Mouse (Mus musculus) activated CD4-positive, CD25-positive, alpha-beta regulatory T cell (primary cell): ENCODE results near the gene Olfr460. TPM values are rescaled to one million over a fixed set of nuclear protein-coding genes. Genes with fewer than 3 reads are reported as not detected.

Experiments used
- polyA plus RNA-seq, 2 experiments: library from polyadenylated mRNA; unstranded; fragments of 100-300 nt; shearing (Covaris generic); gene quantifications; one replicate each; pipeline ENCODE4 v1.2.1; 2017

Gene Olfr460
- polyA plus RNA-seq: not detected

DNA sequence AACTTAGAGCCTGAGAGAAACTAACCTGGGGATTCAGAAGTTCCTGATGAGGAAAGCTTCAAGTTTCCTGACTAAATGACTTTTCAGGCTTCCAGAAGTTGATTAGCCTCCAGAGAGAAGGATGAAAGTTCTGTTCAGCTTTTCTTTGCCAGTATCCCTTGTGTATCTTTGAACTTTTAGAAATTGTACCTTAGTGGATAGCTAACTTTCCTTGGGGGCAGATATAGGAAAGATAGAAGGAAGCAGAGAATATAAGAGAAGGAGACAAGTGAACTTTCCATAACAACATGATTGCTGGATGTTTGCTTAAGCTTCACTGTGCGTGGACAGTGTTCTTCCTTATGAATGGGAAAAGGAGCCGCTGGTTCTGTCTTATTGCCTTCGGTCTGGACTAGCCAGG, at the start of gene Olfr460:
TSS of gene Olfr460 (plus strand) at position 301 of the 400 bp plus-strand sequence.

DNA sequence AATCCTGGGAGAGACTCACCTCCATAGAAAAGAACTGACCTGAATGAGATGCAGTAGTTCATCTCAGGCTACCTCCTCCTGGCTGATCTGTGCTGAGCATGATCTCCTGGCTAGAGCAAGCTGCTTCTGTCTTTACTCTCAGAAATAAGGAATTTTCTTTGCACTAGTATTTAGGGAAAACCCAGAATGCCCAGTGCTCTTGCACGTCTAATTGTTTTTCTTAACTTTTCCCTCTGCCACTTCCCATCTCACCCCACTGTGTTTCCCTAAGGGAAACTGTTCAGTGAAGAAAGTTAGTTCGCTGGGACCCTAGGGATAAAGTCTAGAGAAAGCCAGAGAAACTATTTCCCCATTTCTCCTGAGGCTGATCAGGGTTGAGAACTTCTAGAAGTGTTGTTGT, 14.3 kb upstream of the Olfr460 start, which contains the start of gene Olfr461:
TSS of gene Olfr461 (minus strand) at position 101 of the 400 bp plus-strand sequence.

DNA sequence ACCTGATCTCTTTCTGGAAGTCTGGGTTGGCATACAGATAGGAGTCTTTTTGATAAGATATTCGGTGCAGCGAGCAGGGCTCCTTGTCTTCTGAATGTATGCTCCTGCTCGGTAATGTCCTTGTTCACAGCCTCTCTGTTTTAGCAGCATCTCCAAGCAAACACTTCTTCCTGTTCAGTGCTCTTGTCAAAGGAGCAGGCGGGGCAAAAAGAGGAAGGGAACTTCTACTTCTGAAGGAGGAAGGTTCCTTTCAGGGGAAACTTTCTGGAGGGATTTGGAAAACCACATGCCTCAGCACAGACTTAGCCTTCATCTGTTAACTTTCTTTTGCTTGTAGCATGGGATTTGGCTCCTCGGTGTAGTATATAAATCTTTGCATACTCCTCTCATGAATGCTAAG, 16.4 kb downstream of the Olfr460 start, which contains the start of gene Clec5a:
TSS of gene Clec5a (minus strand) at position 177 of the 400 bp plus-strand sequence.

DNA sequence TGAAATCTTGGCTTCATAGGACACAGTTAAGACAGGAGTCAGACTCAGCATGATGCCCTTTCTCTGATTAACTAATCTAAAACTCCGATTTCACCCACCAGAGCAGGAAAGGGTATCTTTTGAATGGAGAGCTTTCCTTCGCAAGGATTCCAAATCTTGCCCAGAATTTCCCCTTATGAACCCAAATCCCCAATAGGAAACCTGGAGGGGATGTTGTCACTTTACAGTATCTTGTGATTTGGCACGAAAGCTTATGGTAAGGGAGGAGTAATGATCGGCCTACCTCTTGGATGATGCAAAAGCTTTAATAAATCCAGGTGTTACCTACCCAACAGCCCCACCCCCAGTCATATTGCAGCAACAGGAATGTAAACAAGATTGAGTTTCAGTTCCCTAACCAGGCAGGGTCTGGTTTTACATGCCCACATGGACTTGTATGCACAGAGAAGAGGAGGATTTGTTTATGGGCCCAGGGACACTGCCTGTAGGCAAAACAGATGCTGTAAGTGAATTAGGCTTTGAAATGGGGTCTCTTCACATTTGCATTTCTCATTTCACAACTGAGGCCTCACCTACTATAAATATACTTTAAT, 44.1 kb downstream of the Olfr460 start, which contains the start of gene Tas2r138:
TSS of gene Tas2r138 (minus strand) at position 51 of the 593 bp plus-strand sequence.

Other genes with a start within 250 kb of the Olfr460 start
- 10 to 100 TPM; 33.2 to 44.1 TPM for gene Agk, start 244.3 kb upstream of the Olfr460 start, polyA plus RNA-seq
- 10 to 100 TPM; 14.8 to 20.9 TPM for gene E330009J07Rik, start 133.4 kb upstream of the Olfr460 start, polyA plus RNA-seq
- gene Wee2, start 130.4 kb upstream of the Olfr460 start, polyA plus RNA-seq: not detected
- 100 to 1,000 TPM; 106 to 127 TPM for gene Ssbp1, start 98.1 kb upstream of the Olfr460 start, polyA plus RNA-seq
- not detected for gene Tas2r137, start 78.3 kb upstream of the Olfr460 start, polyA plus RNA-seq
- not detected for gene Tas2r108, start 76.0 kb upstream of the Olfr460 start, polyA plus RNA-seq
- not detected for gene Prss37, start 50.0 kb upstream of the Olfr460 start, polyA plus RNA-seq
- gene Olfr461, start 14.4 kb upstream of the Olfr460 start, polyA plus RNA-seq: not detected
- gene Clec5a, start 16.3 kb downstream of the Olfr460 start, polyA plus RNA-seq: under 1 TPM; 0.12 to 0.81 TPM
- not detected for gene Tas2r138, start 43.8 kb downstream of the Olfr460 start, polyA plus RNA-seq
- gene Mgam, start 59.3 kb downstream of the Olfr460 start, polyA plus RNA-seq: under 1 TPM; 0.13 to 0.17 TPM